Mouse (Mus musculus) brain, embryonic 18.5 days (tissue): Measurements from ENCODE around the gene Snrpc.
"Not testable (repeated sequence)": the region's sequence is repeated elsewhere in the genome, so short reads cannot be mapped to it uniquely, and the experiment has no call there.

Experiments used
- DNase-seq: peaks from one replicate; pipeline ENCODE4 v3.0.0-alpha.2; 2012; ENCODE audit warnings: low read depth, low spot score

Gene Snrpc

DNA sequence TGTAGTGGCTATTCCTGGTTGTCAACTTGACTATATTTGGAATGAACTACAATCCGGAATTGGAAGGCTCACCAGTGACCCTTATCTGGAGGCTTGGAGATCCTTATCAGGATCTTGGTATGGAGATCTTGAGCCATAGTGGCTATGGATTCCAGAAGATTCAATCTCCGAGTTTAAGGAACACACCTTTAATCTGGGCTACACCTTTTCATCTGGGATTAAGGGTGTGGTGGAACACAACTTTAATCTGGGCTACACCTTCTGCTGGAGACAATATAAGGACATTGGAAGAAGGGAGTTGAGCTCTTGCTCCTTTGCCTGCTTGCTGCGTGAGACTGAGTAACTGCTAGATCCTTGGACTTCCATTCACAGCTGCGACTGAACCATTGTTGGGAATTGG is at the start of gene Snrpc:
TSS of gene Snrpc (plus strand) at position 301 of the 400 bp plus-strand sequence.
- DNase-seq: not testable (repeated sequence)

DNA sequence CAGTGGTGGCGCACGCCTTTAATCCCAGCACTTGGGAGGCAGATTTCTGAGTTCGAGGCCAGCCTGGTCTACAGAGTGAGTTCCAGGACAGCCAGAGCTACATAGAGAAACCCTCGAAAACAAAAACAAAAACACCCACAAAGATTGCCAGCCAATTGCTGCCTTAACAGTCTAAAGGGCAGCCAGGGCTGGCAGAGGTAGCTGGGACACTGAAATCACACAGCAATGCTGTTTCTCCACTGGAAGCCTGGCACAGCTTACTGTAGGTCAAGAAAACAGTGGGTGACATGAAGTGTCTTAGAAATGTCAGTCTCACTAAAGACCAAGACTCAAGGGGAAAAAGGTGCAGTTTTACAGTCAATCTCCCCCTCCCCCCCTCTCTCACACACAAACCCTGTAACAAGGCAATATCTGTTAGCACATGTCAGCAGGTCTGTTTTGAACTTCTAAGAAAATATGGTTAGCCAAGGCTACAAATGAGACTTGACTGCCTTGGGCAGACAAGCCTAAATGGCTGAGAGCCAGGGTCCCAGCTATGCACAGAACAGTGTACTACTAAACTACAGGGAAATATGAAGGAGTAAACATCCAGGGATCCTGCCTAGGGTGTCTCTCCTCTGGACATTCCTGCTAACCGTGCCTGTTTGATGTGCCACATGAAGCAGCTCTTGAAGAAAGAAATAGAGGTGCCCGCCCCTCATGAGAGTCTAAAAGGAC is 49.3 kb upstream of the Snrpc start:
- DNase-seq: no peak

DNA sequence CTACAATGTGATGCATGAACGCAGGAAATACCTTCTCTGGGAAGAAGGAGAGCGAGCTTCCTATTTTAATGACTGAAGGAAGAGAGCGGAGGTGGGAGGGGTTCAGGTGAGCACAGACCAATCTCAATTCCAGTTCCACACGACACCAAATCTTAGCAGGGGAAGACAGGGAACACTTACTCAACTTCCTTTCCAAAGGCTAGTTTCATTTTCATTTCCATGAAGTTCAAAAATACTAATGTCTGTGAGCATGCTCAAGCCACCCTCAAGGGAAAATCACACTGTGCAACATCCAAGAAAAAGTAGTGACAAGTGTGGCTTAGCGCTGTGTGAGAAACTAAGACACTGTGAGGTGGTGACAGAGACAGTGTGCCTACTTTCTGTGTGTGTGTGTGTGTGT is 47.9 kb upstream of the Snrpc start:
- no peak for DNase-seq

DNA sequence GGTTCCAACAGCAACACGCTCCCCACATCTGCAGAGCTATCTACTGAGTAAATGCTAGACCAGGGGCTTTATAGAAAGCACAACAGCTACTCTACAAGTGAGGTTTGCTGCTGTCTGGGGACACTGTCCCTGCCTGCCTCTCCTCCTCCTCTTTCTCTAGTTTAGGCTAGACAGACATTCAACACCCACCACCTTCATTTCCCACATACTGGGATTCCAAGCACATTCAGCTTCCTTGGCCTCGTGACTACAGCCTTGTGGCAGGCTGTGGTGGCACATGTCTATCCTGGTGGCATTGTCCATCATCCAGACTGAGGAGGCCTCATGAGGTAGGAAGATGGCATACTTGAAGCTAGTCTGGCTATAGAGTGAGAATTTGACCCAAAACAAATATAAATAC is 47.0 kb upstream of the Snrpc start:
- no peak for DNase-seq

DNA sequence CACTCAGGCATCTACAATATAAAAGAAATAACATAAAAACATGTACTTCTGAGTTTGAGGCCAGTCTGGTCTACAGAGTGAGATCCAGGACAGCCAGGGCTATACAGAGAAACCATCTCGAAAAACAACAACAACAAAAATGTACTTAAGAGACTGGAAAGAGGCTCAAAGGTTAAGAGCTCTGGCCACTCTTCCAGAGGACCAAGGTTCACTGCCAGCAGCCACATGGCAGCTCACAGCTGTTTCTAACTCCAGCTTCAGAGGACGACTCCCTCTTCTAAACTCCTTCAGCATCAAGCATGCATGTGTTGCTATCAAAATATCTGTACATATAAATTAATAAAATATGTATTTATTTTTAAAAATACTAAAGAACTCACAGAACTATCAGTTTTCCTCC is 46.4 kb upstream of the Snrpc start:
- no peak for DNase-seq

DNA sequence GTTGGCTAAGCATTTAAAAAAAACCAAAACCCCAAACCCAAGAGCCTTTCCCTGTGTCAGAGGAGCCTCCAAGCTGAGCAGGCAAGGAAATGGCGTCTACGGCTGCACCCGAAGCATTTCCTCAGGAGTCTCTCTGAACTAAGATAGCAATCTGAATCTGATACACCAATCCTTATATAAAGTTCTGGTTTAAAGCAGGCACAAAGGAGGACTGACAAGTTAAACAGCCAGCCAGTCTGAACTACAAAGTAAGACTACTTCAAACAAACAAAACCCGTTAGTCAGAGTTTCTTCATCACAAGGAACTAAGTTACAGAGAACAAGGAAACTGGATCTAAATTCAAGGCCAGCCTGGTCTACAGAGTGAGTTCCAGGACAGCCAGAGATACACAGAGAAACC is 45.4 kb upstream of the Snrpc start:
- no peak for DNase-seq

DNA sequence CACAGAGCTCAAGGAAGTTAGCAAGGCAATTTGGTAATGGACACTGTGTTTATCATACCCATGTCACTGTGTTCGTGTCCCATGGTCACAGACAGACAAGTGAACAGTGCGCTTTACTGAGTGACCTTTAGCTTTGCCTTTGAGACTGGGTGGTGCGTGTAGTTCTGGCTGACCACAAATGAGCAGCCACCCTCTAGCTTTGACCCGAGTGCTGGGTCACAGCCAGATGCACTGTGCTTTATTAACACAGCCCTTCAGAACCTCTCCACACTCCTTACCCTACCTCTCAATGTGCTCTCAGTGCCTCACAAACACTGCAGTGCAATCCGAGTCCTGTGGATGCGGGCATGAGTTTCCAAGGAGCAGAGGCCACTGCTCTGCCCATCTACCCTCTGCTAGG is 44.8 kb upstream of the Snrpc start:
- DNase-seq: no peak

DNA sequence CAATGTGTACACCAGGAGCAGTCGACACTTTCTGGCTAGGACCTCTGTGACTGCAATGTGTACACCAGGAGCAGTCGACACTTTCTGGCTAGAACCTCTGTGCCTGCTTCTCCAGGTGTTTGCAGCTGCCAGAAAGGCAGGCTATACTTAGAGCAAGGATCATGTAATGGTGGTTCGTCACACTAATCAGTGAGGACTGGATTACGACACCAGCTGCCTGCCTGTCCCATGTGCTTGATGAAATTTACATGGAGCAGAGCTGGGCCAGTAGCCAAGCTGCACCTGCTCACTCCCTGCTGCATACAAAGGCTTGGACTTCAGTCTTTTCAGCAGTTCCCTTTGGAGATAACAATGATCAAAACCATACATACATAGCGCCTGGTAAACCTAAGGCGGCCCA is 41.2 kb upstream of the Snrpc start:
- DNase-seq: peak; percentile 22

DNA sequence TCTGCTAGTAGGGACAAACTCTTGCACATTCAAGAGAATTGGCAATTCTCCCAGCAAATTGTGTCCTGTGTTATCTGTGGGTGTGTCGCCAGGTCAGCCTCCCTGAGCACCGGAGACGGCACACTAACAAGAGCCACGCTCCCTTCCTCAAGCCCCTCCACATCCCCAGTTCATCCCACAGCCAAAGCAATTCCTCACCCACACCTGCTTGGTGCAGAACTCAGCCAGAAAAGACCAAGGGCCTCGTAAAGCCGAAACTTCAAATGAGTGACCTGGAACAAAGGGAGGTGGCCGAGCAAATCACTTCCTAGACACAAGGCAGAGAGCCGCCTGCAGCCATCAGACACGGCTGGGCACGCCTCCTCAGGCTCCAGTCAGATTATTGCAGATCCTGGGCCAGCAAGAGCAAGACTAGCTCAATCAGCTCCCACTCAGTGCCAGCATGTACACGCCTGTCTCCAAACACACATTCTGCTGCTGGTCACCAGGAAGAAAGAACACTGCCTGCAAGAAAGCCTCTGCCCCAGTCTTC is 40.5 kb upstream of the Snrpc start:
- DNase-seq: no peak

DNA sequence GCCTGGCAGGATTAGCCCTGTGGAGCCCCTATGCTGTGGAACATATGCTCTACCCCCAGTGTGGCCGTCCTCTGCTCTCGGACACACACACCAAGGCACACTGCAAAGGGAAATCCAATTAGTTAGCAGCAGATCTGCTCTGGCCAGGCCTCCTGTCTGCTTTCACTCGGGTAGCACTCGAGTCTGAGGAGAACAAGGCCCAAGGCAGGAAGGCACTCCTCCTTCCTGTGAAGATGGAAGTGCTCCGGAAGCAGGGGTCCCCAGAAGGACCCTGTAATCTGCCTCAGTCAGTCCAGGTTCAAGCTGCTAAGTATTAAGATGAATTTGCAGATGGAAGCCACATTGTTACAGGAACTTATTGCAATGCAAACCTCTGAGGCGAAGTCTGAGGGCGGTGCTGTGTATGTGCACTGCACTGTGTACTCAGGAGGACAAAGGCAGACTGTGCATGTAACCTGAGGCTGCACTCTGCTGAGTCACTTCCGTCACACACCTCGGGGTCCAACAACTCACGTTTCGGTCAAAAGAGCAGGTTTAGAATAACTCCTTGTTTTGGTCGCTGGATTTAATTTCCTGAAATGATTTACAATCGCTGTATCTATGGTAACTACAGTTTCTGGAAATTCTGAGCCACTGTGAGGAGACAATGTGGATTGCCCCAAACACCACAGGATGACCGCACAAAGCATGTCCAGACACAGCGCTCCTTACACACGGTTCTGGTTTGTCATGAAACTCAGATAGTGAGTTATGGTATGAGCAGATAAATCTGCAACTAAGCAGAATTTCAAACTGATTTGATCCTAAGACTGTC is 38.0 kb upstream of the Snrpc start:
- no peak for DNase-seq

DNA sequence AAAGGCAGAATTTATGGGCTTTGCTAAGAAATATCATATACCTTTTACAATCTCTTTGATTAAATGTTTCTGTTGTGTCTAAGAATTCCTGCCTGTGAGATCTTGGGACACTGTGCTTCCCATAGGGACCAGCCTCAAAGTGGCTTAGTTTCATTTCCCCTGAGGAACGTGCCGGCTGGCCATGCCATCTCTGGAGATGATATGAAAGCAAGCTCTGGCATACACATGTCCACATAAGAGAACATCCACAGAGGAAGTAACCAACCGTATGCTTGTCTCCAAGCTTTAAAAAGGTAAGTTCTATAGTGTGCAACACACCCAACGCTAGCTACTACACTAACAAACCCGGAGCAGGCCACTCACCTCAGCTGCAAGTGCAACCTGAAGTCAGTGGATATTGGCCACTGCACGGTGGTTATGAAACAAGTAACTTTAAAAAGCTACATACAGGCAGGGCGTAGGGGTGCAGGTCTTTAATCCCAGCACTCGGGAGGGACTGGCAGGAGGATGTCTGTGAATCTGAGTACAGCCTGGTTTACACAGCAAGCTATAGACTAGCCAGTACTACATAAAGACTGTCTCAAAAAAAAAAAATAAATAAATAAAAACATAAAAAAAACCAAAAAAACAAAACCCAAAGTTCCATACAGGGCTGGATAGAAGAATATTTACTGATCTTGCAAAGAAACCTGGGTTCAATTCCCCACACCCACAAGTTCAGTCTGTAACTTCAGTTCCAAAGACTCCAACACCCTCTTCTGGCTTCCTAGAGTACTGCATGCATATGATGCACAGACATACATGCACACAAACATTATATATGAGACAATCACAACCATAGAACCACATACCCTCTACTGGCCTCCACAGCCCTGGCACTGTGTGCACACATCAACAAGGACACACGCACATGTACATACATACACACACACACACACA is 37.0 kb upstream of the Snrpc start:
- no peak for DNase-seq

DNA sequence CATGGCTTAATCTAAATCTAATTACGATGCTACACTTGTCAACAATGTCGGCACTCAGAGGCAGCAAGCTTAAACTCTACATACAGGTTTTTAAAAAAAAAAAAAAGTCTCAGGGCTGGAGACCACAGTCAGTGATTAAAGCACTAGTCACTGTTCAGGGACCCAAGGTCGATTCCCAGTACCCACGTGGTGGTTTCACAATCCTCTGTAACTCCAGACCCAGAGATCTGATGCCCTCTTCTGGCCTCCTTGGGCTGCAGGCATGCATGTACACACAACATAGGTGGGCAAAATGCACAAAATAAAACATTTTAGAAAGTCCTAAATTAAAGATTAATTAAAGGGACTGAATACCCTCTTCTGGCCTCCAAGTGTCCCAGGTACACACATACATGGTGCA is 34.2 kb upstream of the Snrpc start:
- no peak for DNase-seq

DNA sequence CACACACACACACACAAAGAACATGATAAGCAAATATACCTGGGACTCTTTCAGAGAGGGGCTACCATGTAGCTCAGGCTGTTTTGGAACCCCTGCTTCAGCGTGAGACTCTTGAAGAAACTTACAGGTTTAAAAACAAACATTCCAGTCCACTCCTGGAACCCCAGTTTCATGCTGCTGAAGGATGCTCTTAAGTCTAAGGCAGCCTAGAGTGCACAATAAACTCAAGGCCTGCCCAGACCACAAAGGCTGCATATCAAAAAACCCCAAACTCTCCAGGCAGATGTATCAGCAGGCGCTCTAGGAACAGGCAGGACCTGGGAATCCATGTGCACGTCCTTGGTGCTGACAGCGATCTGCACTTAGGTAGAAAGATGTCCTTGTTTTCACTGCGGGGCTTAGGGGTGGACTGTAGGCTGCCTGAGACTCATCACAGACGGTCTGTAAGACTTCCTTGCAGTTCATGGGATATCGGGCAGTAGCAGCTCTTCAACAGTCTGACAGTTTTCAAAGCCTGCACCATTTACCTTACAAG is 33.7 kb upstream of the Snrpc start:
- no peak for DNase-seq

DNA sequence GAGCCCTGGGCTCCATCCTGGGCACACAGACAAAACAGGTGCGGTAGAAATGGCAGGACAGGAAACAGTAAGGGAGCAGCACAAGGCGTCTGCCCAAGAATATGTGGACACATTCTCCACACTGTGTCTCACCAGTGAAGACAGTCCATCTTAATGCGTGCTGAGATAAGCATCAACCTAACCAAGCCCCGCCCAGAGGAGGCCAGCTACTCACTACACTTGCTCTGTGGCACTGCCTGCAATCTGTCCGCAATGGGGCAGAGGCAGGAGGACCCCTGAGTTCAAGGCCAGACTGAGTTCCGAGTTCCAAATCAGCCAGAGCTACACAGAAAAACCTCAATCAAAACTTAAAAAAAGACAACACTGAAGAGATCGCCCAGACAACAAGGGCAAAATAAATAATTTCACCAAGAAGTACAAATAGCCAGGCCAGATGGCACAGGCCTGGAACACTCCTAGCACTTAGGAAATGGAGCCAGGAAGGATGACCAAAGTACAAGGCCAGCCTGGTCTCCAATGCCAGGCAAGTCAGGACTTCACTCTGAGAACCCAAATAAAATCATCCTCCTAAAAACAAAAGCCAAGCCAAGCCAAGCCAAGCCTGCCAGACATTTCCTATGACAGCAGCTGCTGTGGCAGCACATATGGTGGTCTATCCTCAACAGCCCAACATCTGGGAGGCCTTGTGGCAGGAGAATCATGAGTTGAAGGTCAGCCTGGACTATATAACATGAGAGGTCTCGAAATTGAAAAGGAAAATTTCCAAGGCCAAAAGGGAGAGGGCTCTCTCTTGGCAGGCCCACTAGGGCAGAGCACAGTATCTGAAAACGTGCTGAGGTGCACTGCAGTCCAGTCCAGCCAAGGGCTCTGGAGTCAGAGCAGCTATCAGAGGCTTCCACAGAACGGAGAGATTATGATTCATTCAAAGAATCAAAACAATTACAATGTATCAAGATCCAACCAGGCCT is 32.9 kb upstream of the Snrpc start:
- DNase-seq: no peak

DNA sequence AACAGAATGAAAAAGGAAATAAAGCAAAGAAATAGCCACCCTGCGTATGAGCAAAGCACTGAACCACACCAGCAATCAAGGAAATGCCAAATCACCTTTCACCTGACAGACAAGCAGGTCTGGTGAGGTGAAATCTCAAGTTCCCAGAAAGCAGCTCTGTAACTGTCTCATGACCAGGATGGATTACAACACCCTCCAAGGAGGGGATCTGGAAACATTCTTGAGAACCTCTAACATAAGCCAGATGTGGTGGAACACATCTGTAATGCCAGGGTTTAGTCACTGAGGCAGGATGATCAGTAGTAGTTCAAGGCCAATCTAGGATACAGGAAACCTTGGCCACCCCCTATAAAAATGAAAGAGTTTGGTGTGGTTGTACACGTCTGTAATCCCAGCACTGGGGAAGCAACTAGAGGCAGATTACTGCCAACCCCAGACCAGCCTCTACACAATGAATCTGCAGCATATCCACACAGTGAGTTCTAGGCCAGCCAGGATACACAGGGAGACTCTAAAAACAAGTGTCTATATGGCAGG is 30.3 kb upstream of the Snrpc start:
- DNase-seq: no peak

DNA sequence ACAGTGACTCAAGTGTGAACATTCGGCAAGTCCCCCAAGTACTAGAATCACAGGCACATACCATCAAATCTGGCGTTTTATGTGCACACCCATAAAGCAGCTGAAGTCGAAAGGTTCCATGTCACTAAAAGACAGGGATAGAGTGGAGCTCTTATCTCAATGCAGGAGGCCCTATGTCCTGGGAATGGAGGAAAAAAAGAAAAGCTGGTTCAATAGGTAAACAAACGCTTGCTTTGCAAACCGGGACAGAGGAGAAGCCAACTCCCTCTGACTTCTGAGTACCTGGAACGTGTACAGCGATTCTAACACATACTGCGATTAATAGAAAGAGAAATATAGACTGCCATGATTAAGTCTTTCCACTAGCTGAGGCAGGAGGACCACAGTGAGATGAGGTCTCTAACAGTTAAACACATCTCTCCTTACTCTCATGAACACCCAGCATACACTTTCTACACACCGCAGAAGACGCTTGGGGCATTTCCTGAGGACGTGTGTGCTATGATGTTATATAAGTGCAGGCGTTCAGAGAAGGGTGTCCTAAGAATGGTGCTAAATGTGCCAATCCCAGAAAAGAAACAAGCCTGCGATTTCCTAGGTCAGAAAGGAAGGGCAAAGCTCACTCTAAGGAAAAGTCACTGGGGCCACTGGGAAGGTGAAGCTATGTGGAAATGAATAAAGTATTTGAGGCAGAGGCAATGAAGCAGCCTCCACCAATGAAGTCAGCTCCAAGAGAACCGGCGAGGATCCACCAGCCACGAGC is 27.2 kb upstream of the Snrpc start:
- no peak for DNase-seq

DNA sequence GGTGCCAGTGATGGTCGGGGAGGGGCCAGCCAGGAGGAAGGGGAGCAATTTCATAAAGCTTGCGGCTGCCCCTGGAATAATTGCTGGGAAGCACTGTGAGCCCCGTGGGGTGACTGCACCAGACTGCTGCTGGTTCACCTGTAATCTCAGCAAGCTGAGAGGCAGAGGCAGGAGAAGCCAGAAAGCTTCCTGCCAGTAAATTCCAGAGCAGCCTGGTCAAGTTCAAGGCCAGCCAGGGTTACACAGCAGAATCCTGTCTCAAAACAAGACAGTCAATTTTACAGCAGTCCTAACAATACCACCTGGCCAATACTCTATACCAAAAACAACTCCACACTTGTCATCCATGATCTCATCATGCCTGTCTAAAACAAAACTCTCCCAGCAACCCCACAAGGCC is 26.0 kb upstream of the Snrpc start:
- no peak for DNase-seq

DNA sequence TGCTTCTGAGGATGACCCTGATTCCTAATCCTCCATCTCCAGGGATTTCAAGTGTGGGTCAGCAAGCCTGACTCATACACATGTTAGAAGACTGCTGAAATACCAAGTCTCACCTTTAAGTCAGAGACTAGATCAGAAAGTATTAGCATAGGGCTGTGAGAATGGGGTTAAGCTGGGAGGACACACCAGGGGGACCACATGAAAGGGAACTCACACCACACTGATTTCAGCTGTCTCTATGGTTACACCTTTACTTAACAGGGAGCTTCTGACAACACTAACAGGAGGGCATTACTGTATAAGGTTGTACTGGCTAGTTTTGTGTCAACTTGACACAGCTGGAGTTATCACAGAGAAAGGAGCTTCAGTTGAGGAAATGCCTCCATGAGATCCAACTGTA is 23.3 kb upstream of the Snrpc start:
- DNase-seq: no peak

DNA sequence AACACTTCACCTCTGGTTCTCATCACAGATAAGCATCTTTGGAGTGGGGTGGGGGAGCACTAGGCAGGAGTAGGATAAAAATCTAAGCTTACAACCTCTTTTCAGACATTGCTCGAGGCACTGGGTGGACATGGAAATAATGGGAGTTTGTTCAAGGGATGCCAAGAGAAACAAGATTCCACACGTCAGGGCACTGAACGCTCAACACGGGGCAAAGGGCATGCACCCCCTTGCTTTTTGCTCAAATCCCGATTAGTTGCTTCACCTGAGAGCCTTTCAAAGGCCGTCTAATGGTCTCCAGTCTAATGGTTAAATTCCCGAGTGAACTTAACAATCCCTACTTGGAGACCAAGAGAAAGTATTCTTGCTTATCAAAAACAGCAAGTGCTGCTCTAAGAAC is 18.9 kb upstream of the Snrpc start:
- DNase-seq: no peak
